In genomic region chr2:73780321-73781010, GRCm38 (mm10) we compare ENCODE assay signal across 21 mouse cellular contexts. TPM values are rescaled to one million over a fixed set of nuclear protein-coding genes. Genes with fewer than 3 reads are reported as not detected.
DNase-seq lines count a peak whose midpoint lies in the region; ATAC-seq lines count a peak whose summit lies in the region.
"Had no signal": no experiment of that assay in that cellular context is flagged by ENCODE, and none has a peak within 500 bp of the region (broad histone marks: within the 10 kb centered on the region; RNA-seq: fewer than 3 reads in every experiment).

No protein-coding gene starts in this region.

- H3K9ac ChIP-seq in forebrain, embryonic 14.5 days (ENCODE audit: low read length), result no peak overlapping the region
- H3K9ac ChIP-seq: limb, embryonic 15.5 days; liver, embryonic 15.5 days; neural tube, embryonic 13.5 days had no signal

- 52% methylated on average over 14 of the region's 14 CpGs for WGBS in forebrain, embryonic 14.5 days

- H3K4me3 ChIP-seq in forebrain, embryonic 14.5 days (ENCODE audit: low read depth, low read length), result no peak overlapping the region
- H3K4me3 ChIP-seq: heart, adult 2 months; layer of hippocampus, adult 2 months; limb, embryonic 15.5 days; liver, embryonic 15.5 days; neural tube, embryonic 13.5 days had no signal

- ATAC-seq in forebrain, embryonic 14.5 days, result no peak

- H3K9me3 ChIP-seq in forebrain, embryonic 14.5 days (replicated peaks; ENCODE audit: control insufficient read depth, low read length), result no peaks in the 10 kb centered on the region
- H3K9me3 ChIP-seq: limb, embryonic 15.5 days; liver, embryonic 15.5 days; neural tube, embryonic 13.5 days had no signal

- H3K27ac ChIP-seq in forebrain, embryonic 14.5 days (ENCODE audit: low read depth, low read length), result peak overlapping the region; percentile 49; the same call in 1 of the 2 replicates
- H3K27ac ChIP-seq: heart, adult 2 months; layer of hippocampus, adult 2 months; limb, embryonic 15.5 days; liver, embryonic 15.5 days; neural tube, embryonic 13.5 days had no signal

- peak; percentile 66 for DNase-seq in heart, adult 11 months
- DNase-seq in heart, adult 18-20 months, result no peak
- peak; percentile 16 for DNase-seq in lung, postnatal 10 days
- no peak for DNase-seq in lung, postnatal 25 days (ENCODE audit: low spot score)
- peak; percentile 53 for DNase-seq in brain, adult 2 months (ENCODE audit: low read depth, low spot score)
- DNase-seq in forebrain, embryonic 14.5 days (ENCODE audit: low spot score), result peak; percentile 64
- no peak for DNase-seq in thymus, postnatal 0 days (ENCODE audit: low spot score)
- no peak for DNase-seq in thymus, postnatal 25 days
- DNase-seq: adrenal gland, adult 2 months; cerebellum, adult 9-11 months; embryo, embryonic 11 days; gastrocnemius, postnatal 10 days; heart, adult 2 months; kidney, adult 2 months; kidney, postnatal 14 days; layer of hippocampus, postnatal 36 days had no signal

- H3K4me1 ChIP-seq in forebrain, embryonic 14.5 days (ENCODE audit: control insufficient read depth, insufficient read depth, low read length), result peaks cover 37% of the 10 kb centered on the region
- H3K4me1 ChIP-seq: limb, embryonic 15.5 days had no signal

- no peaks in the 10 kb centered on the region for H3K36me3 ChIP-seq in forebrain, embryonic 14.5 days (ENCODE audit: control insufficient read depth, insufficient read depth, low read length)
- H3K36me3 ChIP-seq: limb, embryonic 15.5 days; liver, embryonic 15.5 days; neural tube, embryonic 13.5 days had no signal

- H3K4me2 ChIP-seq in forebrain, embryonic 14.5 days (ENCODE audit: low read length), result peak overlapping the region; percentile 29; the same call in 1 of the 2 replicates
- H3K4me2 ChIP-seq: limb, embryonic 15.5 days; liver, embryonic 15.5 days; neural tube, embryonic 13.5 days had no signal

- no peaks in the 10 kb centered on the region for H3K27me3 ChIP-seq in forebrain, embryonic 14.5 days (replicated peaks; ENCODE audit: control insufficient read depth, insufficient read depth, low read length)
- H3K27me3 ChIP-seq: neural tube, embryonic 13.5 days had no signal

RNA-seq across cellular contexts. Expression of gene Chn1, which starts 5.3 kb away (rescaled TPM):
- total RNA-seq in heart, adult 18-20 months (2021), result 10 to 100 TPM; 33.5 to 36.7 TPM
- polyA plus RNA-seq in forebrain, embryonic 14.5 days (2014; fragmentation: Nextera tagmentation; extraction: Ambion mirVana), result 93.5 and 98.9 TPM in 2 replicates
- 1.2 and 1.7 TPM in 2 replicates for polyA plus RNA-seq in thymus, postnatal 0 days (2015; fragmentation: Nextera tagmentation; extraction: Ambion mirVana)
- total RNA-seq: megakaryocyte, adult 5-6 weeks had no signal

Comparison
In these comparisons a context has a peak if more than half of its experiments do, and no peak if none do; other contexts are left out.
1. DNase-seq: peak in heart, adult 11 months (single experiment), lung, postnatal 10 days (single experiment), brain, adult 2 months (single experiment) and forebrain, embryonic 14.5 days (single experiment); none in heart, adult 18-20 months (0 of 2), lung, postnatal 25 days (single experiment), thymus, postnatal 0 days (single experiment) and thymus, postnatal 25 days (single experiment).
2. RNA of gene Chn1, which starts 5.3 kb away (polyA plus RNA-seq): 93.5 to 98.9 TPM in forebrain, embryonic 14.5 days; 1.2 to 1.7 TPM in thymus, postnatal 0 days; every median in the first group is over 10 times any median in the second.